Mouse (Mus musculus): Measurements from ENCODE around the gene Slc35f5. TPM values are rescaled to one million over a fixed set of nuclear protein-coding genes. Genes with fewer than 3 reads are reported as not detected.
A peak's percentile ranks its signal among the peaks of the same experiment; 100 is the strongest.
"Not testable (repeated sequence)": the region's sequence is repeated elsewhere in the genome, so short reads cannot be mapped to it uniquely, and the experiment has no call there.

The Slc35f5 gene
- 17.3 and 18.9 TPM in 2 replicates for polyA plus RNA-seq (2012; rRNA removed)

DNA sequence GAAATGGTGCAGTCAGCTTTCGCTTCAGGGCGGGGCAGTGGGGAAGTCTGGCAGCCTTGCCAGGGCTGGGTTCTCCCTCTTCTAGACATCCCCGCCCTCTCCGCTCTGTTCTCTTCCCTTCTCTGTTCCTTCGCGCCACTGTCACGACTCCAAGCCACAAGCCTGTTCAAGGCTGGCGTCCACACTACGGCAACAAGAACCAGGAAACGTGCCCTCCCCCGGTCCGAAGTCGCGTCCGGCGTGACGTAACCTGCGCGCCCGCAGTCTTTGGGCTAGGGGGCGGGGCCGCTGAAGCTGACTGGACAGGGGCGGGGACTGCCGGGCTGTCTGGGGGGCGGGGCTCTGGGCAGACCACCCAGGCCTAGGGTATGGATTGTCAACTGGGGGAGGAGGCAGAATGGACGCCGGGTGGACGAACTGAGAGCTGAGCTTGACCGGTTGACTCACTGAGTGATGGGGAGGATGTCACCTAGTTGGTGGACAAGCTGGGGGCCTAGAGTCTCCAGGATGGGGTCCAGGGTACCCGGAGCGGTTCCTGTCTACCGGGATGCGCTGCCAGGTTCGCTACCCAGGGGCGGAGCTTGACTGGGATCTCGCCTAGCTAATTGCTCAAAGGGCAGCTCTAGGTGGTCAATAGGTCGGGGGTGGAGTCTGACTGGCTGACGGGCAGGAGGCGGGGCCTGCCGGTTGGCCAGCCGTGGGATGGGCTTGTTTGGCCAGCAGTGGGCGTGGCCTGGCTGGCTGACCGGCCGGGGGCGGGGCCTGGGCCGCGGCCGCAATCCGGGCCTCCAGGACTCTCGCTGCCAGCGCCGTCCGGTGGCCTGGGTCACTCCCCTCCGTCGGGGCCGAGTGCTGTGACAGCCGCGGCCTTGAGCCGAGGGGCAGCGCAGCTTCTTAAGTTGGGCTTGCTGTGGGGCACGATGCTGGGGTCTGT is at the start of gene Slc35f5:
Gene Slc35f5 (plus strand): TSS at position 337 of the 934 bp plus-strand sequence.
- under 1% methylated on average over 61 of the region's 61 CpGs for WGBS
- H3K4me1 ChIP-seq (ENCODE audit: control insufficient read depth, insufficient read depth, low read length): peaks cover 6% of the 10 kb centered on the region; the same call in 1 of the 2 replicates
- DNase-seq: peak; percentile 96 to 97
- peak within 1 kb of the TSS; percentile 71 for H3K27ac ChIP-seq (ENCODE audit: insufficient read depth, low read length)
- no peaks in the 10 kb centered on the region for H3K27me3 ChIP-seq (ENCODE audit: control insufficient read depth, insufficient read depth, low read length)
- peak within 1 kb of the TSS; percentile 84 for H3K4me3 ChIP-seq (replicated peaks; ENCODE audit: insufficient read depth, low read depth, low read length)
- TF ChIP-seq POLR2A (IDR thresholded peaks at IDR 0.05; ENCODE audit: borderline replicate concordance, insufficient read depth, low read length) (peak; percentile 92), CTCF (IDR thresholded peaks at IDR 0.05; ENCODE audit: borderline replicate concordance, insufficient read depth, low read depth, low read length) (no peak)

DNA sequence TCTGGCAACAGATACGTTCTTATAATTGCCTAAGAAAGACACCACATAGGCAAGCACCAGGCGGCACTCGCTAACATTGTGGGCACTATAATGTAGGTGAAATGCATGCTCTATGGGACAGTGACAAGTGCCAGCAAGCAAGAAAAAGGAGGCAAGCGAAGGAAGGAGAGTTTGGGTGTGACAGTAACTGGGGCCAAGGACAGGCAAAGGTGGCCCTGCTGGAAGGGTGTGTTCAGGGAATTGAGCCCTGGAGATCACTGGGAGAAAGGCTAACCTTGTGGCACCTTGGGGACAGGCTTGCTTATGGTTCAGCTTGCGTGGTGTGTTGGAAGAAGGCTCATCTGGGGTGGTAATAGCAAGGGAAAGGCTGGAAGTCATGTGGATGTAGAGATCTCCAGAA is 45.7 kb upstream of the Slc35f5 start:
- no peak for DNase-seq
- H3K4me3 ChIP-seq (replicated peaks; ENCODE audit: insufficient read depth, low read depth, low read length): no peak overlapping the region
- H3K4me1 ChIP-seq (ENCODE audit: control insufficient read depth, insufficient read depth, low read length): no peaks in the 10 kb centered on the region
- TF ChIP-seq POLR2A (IDR thresholded peaks at IDR 0.05; ENCODE audit: borderline replicate concordance, insufficient read depth, low read length): no peak
- WGBS: 81% methylated on average over 5 of the region's 5 CpGs
- H3K27me3 ChIP-seq (ENCODE audit: control insufficient read depth, insufficient read depth, low read length): no peaks in the 10 kb centered on the region
- H3K27ac ChIP-seq (ENCODE audit: insufficient read depth, low read length): no peak overlapping the region

DNA sequence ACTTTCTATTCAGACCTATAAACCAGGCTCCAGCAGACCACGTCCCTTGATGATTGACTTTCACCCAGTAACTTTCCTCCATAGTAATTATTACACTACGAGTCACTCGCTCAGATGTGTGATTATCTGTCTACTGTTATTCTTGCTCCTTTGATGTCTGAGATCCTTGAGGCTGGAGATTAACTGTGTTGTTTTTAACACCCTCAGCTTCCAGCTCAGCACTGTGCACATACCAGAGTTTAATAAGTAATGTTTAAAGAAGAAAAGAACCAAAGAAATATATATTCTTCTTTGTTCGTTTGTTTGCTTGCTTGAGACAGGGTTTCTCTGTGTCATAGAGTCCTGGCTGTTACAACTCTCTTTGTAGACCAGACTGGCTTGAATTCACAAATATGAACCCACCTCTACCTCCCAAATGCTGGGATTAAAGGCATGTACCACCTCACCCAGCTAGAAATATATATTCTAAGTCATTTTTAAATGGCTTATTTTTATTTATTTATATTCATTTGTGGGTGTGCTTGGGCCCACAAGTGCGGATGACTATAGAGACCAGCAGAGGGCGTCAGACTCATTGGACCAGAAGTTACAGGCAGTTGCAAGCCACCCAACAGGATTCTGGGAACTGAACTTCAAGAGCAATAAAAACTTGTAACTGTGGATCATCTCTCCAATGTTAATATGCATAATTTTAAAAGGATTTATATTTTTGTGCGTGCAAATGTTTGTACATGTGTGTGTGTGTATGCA is 43.3 kb upstream of the Slc35f5 start:
- no peak overlapping the region for H3K27ac ChIP-seq (ENCODE audit: insufficient read depth, low read length)
- TF ChIP-seq POLR2A (IDR thresholded peaks at IDR 0.05; ENCODE audit: borderline replicate concordance, insufficient read depth, low read length) (no peak), CTCF (IDR thresholded peaks at IDR 0.05; ENCODE audit: borderline replicate concordance, insufficient read depth, low read depth, low read length) (no peak)
- H3K4me3 ChIP-seq (replicated peaks; ENCODE audit: insufficient read depth, low read depth, low read length): no peak overlapping the region
- H3K4me1 ChIP-seq (ENCODE audit: control insufficient read depth, insufficient read depth, low read length): no peaks in the 10 kb centered on the region
- 81% methylated on average over 7 of the region's 7 CpGs for WGBS
- DNase-seq: no peak
- no peaks in the 10 kb centered on the region for H3K27me3 ChIP-seq (ENCODE audit: control insufficient read depth, insufficient read depth, low read length)

DNA sequence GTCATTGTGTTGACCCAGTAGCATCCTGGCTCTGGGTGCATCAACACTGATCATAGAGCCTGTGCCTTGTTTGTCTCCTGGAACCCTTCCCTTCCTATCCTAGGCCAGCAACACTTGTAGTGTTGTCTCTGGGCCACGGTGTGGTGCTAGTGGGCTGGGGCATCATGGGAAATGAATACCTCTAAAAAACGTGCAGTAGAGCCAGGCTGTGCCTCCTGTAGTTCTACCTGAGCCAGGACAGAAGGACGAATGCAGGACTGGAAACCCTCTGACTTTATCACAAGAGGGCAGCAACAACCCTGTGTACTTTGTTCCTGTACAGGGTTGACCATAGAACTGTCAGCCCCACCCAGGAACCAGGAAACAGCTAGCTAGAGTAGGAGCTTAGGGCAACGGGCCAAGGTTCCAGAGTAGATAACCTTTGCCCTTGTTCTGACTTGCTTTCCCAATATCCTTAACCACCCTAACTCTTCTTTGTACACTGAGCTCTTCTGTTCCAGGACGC is 41.2 kb upstream of the Slc35f5 start:
- H3K4me3 ChIP-seq (replicated peaks; ENCODE audit: insufficient read depth, low read depth, low read length): no peak overlapping the region
- H3K4me1 ChIP-seq (ENCODE audit: control insufficient read depth, insufficient read depth, low read length): no peaks in the 10 kb centered on the region
- no peaks in the 10 kb centered on the region for H3K27me3 ChIP-seq (ENCODE audit: control insufficient read depth, insufficient read depth, low read length)
- 56% methylated on average over 5 of the region's 5 CpGs for WGBS
- no peak overlapping the region for H3K27ac ChIP-seq (ENCODE audit: insufficient read depth, low read length)
- TF ChIP-seq CTCF (IDR thresholded peaks at IDR 0.05; ENCODE audit: borderline replicate concordance, insufficient read depth, low read depth, low read length) (0 out of 2 replicates have a peak, but pooled peaks have one; percentile 17), POLR2A (IDR thresholded peaks at IDR 0.05; ENCODE audit: borderline replicate concordance, insufficient read depth, low read length) (no peak)
- DNase-seq: peak in 1 of 2 experiments; percentile 1

DNA sequence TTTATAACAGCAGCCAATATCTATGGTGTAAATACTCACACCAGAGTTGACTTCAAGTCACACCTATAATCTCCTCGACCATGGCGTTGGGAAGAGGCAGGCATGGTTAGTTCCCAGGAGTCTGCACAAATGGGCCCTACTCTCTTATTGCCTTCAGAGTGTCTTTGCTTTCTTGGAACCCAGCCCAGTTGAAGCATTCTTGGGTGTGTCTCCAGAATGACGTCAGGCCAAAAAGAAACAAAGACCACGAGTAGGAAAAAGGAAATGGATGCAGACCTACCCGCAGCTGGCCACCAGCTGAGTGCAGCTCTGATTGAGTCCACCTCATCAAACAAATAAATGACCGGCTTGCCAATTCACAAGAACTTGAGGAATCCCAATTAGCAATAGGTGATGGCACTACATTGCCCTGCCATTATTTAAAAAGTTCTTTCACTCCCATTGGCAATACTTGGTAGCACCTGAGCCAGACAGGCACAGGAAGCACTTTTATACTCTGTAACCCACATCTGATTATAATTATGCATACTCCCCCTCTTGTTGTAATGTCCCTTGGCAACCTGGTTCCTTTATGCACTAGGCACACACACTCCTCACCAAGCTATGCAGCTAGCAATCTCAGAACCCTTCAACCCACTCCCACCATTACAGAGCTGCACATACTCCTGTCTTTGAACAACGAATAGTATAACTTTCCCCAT is 34.3 kb upstream of the Slc35f5 start:
- H3K4me3 ChIP-seq (replicated peaks; ENCODE audit: insufficient read depth, low read depth, low read length): no peak overlapping the region
- 45% methylated on average over 7 of the region's 7 CpGs for whole genome bisulfite sequencing
- TF ChIP-seq POLR2A (IDR thresholded peaks at IDR 0.05; ENCODE audit: borderline replicate concordance, insufficient read depth, low read length) (no peak), CTCF (IDR thresholded peaks at IDR 0.05; ENCODE audit: borderline replicate concordance, insufficient read depth, low read depth, low read length) (no peak)
- no peaks in the 10 kb centered on the region for H3K27me3 ChIP-seq (ENCODE audit: control insufficient read depth, insufficient read depth, low read length)
- DNase-seq: no peak
- no peaks in the 10 kb centered on the region for H3K4me1 ChIP-seq (ENCODE audit: control insufficient read depth, insufficient read depth, low read length)
- no peak overlapping the region for H3K27ac ChIP-seq (ENCODE audit: insufficient read depth, low read length)

DNA sequence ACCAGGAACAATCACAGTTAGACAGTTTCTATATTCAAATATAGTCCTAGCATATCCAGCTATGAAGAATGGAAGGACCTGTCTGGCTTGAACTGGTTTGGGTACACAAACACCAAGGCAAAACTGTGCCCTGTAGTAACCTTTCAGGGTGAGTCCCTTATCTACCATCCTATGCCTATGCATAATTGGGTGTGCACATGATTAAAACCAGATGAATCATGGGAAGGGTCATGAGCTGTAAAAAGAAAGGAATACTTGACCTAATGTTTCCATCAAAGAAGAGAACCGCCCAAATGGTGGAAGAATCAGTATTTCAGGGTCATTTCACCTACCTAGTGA is 33.8 kb upstream of the Slc35f5 start:
- no peaks in the 10 kb centered on the region for H3K27me3 ChIP-seq (ENCODE audit: control insufficient read depth, insufficient read depth, low read length)
- no peak for TF ChIP-seq POLR2A (IDR thresholded peaks at IDR 0.05; ENCODE audit: borderline replicate concordance, insufficient read depth, low read length)
- no peak for TF ChIP-seq CTCF (IDR thresholded peaks at IDR 0.05; ENCODE audit: borderline replicate concordance, insufficient read depth, low read depth, low read length)
- 94% methylated on average over 1 of the region's 1 CpGs for WGBS
- no peak overlapping the region for H3K4me3 ChIP-seq (replicated peaks; ENCODE audit: insufficient read depth, low read depth, low read length)
- no peak for DNase-seq
- H3K4me1 ChIP-seq (ENCODE audit: control insufficient read depth, insufficient read depth, low read length): no peaks in the 10 kb centered on the region
- H3K27ac ChIP-seq (ENCODE audit: insufficient read depth, low read length): no peak overlapping the region

DNA sequence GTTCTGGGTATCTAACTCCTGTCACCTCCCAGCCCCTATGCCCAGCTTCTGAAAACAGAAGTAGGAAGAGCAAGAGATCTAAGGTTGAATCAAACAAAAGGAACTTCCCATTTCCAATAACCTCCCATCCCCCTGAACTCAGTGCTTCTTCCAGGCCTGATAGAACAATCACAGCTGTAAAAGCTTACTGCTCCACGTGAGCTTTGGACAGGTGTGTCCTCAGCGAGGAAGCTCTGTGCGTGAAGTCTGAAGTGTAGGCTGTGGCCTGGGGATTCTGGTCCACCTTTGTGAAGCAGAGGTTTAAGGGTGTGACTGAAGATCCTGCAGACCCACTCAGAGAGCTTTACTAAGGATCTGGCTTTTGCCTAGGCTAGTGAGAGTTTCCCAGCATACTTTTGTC is 33.0 kb upstream of the Slc35f5 start:
- WGBS: 87% methylated on average over 3 of the region's 3 CpGs

DNA sequence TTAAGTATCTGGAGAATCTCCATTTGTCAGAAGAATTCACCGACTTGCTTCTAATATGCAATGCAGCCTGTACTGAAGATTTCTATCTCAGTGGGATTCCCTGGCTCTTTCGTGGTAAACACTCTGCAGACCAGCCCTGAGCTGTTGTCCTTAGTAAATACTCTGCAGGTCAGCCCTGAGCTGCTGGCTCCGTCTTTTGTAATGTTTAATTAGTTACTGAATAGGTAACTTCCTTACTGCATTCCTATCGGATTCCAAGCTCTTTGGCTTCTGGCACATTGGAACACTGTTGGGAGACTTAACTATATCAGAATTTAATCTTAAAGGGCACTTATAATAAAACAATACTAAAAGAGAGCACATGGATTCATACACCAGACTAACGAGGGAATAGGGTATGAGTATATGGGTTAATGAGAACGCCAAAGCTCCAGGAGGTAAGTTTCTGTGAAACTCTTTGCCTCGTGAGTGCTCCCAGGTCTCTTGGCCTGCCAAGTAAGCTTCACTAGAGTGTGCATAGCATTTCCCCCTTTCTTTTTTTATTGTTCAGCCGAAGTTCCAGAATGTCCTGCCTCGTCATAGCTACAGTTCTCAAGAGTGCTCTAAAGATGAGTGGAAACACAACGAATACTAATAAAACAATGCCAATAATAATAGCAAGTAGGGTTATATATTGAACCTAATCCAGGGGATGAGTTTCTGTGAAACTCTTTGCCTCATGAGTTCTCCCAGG is 27.0 kb upstream of the Slc35f5 start:
- not testable (repeated sequence) for H3K27ac ChIP-seq (ENCODE audit: insufficient read depth, low read length); H3K4me1 ChIP-seq (ENCODE audit: control insufficient read depth, insufficient read depth, low read length); H3K4me3 ChIP-seq (replicated peaks; ENCODE audit: insufficient read depth, low read depth, low read length); H3K27me3 ChIP-seq (ENCODE audit: control insufficient read depth, insufficient read depth, low read length); DNase-seq
- WGBS: 67% methylated on average over 10 of the region's 10 CpGs

More for the DNA sequence above, 33.0 kb upstream of the Slc35f5 start:
- H3K27me3 ChIP-seq (ENCODE audit: control insufficient read depth, insufficient read depth, low read length): no peaks in the 10 kb centered on the region
- no peaks in the 10 kb centered on the region for H3K4me1 ChIP-seq (ENCODE audit: control insufficient read depth, insufficient read depth, low read length)
- no peak for TF ChIP-seq CTCF (IDR thresholded peaks at IDR 0.05; ENCODE audit: borderline replicate concordance, insufficient read depth, low read depth, low read length)
- TF ChIP-seq POLR2A (IDR thresholded peaks at IDR 0.05; ENCODE audit: borderline replicate concordance, insufficient read depth, low read length): no peak
- H3K27ac ChIP-seq (ENCODE audit: insufficient read depth, low read length): no peak overlapping the region
- no peak for DNase-seq
- no peak overlapping the region for H3K4me3 ChIP-seq (replicated peaks; ENCODE audit: insufficient read depth, low read depth, low read length)

All from cerebellum, adult 2 months (tissue).